Mouse (Mus musculus): ENCODE data around the gene Nop16.

The Nop16 gene

GRCm38 (mm10) chr13:54559656-54560055 lies 30.2 kb downstream of the Nop16 start:
- DNase-seq: no peak

- peak; percentile 21 for DNase-seq
Measured at GRCm38 (mm10) chr13:54557652-54558051, 32.2 kb downstream of the Nop16 start.

- DNase-seq: peak; percentile 31
Measured at GRCm38 (mm10) chr13:54556796-54557195, 33.1 kb downstream of the Nop16 start.

GRCm38 (mm10) chr13:54556176-54556575 lies 33.7 kb downstream of the Nop16 start:
- no peak for DNase-seq

- DNase-seq: no peak
Measured at GRCm38 (mm10) chr13:54548036-54548435, 41.9 kb downstream of the Nop16 start.

Measured in right cerebral cortex, adult 18-20 months (tissue).